Mouse (Mus musculus): Measurements from ENCODE around the gene Thsd4.

- TF ChIP-seq CHD2 (IDR thresholded peaks at IDR 0.05; ENCODE audit: low read depth, low read length): no peak
- TF ChIP-seq HCFC1 (IDR thresholded peaks at IDR 0.05; ENCODE audit: borderline replicate concordance, insufficient read depth, low read length): no peak
- no peak for TF ChIP-seq MAFK (IDR thresholded peaks at IDR 0.05; ENCODE audit: insufficient read depth, low read depth, low read length)
Observed at GRCm38 (mm10) chr9:60243503-60243902, 278.3 kb downstream of the Thsd4 start.
